Mouse (Mus musculus): Measurements from ENCODE around the gene H3f3b.
A peak's percentile ranks its signal among the peaks of the same experiment; 100 is the strongest.

Gene H3f3b

DNA sequence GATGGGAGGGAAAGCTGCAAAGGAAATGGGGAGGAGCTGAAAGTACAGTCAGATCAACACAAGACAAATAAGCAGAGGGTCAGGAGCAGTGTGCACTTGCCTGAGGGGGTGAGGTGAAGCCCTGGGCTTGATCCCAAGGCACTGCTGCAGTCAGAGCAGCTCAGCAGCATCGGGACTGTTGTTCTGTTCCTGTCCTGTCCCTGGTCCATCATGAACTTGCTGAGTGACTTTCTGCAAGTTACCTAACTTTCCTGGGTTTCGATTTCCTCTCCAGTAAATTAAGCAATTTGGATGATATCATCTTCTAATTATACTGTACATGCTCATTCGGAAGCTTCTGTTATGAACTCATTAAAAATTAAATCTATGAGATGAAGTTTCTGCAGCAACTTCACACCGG lies at the start of gene H3f3b:
TSS of gene H3f3b (minus strand) at position 207 of the 400 bp plus-strand sequence.
- DNase-seq (ENCODE audit: low read depth): no peak

DNA sequence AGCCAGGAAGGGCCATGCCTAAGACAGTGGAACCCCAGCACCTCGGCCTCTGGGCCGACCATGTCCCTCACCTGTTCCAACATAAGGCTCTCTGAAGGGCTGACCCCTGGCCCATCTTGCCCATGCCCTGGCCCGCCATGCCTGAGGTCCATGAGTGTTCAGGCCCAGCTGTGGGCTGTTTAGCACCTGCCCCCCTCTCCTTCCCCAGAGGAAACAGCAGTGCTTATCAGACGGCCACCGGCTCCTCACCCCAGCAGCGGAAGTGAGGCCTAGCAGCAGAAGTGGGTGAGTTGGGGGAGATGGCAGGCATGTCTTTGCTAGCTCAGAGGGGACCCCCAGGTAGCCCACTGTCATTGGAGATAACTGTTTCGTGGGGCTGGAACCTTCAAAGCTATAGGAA lies 49.1 kb upstream of the H3f3b start:
- no peak for DNase-seq (ENCODE audit: low read depth)

DNA sequence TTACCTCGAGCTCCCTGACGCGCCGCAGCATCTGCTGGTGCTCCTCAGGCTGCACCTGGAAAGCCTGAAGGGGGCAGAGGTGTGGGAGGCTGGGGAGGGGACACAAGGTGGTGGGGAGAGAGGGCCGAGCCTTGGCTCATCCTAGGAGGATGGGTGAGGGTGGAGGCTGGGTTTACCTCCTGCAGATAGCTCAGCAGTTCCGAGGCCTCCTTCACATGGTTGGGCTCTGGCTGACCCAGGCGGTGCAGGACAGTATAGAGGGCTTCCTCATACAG lies 48.4 kb upstream of the H3f3b start:
- DNase-seq (ENCODE audit: low read depth): no peak

DNA sequence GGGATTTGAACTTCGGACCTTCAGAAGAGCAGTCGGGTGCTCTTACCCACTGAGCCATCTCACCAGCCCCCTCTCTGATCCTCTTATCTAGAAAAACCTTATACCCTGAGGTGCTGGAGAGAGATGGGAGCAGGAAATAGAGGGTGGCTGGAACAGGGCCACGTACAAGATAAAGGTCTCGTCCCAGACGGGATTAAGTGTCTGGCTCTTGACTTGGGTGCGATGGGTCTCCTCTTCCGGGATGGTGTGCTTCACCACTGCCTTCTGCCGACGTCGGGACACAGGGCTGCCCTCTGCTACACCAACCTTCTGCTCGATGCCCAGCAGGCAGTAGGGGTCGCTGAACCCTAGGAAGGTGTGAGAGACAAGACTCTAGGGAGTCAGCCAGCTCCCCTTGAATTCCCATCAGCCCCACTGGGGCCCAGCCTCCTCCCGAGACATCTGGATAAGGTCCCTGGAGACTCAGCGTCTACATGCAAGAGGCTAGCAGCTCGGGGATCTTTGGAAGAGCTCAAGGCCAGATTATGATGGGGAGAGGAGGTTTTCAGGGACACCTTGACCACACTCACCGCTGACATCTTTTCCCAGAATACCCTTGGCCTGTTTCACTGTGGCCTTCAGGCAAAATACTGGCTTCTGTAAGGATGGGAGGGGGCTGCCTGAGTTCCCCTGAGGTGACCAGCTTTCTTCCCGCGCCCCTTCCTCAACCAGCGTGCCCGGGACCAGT lies 47.9 kb upstream of the H3f3b start:
- no peak for DNase-seq (ENCODE audit: low read depth)

DNA sequence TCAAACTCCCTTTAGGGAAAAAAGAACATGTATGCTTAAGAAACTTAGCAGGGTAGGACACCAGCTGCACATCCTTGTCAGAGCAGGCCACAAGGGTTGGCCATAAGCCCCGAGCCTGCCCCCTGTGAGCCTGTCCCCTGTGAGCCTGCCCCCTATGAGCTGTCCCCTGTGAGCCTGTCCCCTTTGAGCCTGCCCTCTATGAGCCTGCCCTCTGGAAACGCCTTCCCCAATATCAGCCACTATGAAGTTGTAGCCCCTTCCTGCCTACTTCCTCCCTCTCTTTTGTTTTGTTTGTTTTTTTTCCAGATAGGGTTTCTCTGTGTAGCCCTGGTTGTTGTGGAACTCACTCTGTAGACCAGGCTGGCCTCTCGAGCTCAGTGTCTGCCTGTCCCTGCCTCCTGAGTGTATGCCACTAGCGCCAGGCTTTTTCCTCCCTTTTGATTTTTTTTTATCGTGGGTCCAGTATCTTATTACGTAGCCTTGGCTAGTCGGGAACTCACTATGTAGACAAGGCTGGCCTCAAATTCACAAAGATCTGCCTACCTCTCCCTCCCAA lies 46.8 kb upstream of the H3f3b start:
- no peak for DNase-seq (ENCODE audit: low read depth)

DNA sequence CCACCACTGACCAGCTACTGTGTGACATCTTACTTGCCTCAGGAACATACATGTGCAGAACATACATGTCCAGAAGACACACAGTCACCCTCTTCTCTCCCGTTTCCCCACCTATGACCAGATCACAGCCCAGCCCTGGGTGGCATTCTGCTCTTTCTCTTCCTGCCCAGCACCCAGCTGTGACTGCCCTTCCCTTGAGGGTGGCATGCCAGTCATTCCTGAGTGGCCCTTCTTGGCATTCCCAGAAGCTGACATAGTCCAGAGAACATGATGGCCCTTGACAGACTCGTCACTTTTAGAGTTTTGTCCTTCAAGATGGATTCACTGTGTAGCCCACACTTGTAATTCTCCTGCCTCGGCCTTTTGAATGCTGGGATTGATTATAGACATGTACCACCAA lies 44.8 kb upstream of the H3f3b start:
- no peak for DNase-seq (ENCODE audit: low read depth)

DNA sequence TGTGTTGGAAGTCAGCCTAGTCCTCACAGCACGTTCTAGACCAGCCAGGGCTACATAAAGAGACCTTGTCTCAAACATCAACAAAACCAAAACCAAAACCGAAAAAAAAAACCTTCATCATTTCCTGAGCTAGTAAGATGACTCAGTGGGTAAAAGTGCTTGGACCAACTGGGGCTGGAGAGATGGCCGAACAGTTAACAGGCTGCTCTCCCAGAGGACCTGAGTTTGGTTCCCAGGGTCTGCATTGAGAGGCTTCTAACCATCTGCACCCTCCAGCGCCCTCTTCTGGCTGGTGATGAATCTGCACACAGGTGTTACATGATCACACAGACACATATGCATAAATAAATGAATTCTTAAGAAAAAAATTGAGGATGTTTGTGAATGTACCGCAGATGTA lies 43.7 kb upstream of the H3f3b start:
- DNase-seq (ENCODE audit: low read depth): peak; percentile 94

DNA sequence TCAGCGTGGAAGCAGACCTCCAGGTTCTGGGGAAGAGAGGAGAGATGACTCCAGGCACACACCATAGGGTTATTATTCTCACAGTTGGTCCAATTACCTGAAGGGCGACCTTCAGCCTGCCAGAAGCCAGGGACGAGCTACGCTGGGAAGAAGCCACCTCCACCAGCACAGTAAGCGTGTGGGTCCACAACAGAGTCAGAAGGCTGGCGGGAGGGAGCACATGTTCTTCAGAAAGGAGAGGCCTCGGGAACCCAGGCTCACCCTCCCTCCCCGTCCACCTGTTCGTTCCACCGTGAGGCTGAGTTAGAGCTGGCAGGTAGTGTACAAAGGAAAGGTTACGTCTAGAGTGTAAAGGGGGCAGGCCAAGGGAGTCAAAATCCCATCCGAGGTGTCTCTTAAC lies 37.6 kb upstream of the H3f3b start:
- no peak for DNase-seq (ENCODE audit: low read depth)

DNA sequence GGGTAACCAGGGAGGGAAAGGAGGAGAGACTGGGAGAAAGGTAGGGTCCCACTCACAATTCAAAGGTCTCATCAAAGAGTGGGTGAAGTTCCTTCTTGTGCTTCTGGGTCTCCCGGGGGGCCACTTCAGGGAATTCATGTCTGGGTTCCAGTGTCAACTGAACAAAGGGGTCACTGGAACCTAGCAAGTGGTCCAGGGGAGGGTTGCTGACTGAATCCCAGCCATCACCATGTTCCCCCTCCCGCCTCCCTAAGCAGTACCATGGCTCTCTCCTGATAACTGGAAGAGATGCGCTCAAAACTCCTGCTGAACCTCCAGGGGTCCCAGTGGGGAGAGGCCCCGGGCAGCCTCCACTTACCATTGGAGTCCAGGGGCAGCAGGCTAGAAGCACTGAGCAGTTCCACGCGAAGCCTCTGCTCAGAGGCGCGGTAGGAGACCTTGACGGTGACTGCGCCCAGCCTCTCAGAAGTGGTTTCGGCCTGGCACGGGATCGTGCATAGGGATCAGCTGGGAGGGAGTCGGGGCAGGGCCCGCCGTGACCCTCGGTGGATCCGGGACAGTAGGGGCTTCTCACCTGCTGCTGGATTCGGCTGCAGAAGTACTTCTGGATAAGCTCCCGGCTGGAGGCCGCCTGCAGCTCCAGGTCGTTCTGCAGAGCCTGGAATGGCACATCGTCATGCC lies 36.6 kb upstream of the H3f3b start:
- no peak for DNase-seq (ENCODE audit: low read depth)

DNA sequence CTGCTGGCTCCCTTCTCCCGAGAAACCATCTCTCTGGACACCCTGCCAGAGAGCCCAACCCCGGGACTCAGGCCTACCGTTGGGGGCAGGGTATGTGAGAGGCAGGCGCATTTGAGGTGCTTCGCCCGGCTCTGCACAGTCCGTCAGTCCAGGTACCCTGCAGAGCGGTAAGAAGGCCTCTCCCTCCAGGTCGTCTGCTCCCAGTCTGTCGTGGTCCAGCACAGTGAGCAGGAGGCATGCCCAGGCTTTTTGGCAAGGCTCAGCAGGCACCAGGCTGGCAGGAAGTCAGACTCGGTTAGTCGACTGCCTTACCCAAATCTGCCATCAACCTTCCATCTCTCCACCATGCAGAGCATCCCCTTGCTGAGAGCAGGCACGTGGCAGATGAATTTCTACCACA lies 35.8 kb upstream of the H3f3b start:
- DNase-seq (ENCODE audit: low read depth): no peak

DNA sequence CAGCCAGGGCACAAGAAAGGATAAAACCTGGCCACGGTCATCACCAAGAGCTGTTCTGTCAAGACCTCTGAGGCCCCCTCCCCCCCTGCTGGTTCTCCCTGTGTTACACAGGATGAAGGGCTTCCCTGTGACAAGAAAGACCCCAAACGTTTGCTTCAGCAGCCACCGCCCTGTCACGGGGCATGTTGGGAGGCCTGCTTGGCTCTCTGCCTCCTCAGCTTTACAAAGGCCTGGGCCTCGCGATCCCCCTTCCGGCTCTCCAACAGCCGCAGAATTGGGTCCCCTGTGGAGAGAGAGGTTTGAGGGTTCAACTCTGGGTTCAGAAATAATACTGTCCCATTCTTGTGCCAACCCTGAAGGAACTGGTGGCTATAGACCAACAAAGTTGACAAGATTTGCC lies 34.8 kb upstream of the H3f3b start:
- no peak for DNase-seq (ENCODE audit: low read depth)

DNA sequence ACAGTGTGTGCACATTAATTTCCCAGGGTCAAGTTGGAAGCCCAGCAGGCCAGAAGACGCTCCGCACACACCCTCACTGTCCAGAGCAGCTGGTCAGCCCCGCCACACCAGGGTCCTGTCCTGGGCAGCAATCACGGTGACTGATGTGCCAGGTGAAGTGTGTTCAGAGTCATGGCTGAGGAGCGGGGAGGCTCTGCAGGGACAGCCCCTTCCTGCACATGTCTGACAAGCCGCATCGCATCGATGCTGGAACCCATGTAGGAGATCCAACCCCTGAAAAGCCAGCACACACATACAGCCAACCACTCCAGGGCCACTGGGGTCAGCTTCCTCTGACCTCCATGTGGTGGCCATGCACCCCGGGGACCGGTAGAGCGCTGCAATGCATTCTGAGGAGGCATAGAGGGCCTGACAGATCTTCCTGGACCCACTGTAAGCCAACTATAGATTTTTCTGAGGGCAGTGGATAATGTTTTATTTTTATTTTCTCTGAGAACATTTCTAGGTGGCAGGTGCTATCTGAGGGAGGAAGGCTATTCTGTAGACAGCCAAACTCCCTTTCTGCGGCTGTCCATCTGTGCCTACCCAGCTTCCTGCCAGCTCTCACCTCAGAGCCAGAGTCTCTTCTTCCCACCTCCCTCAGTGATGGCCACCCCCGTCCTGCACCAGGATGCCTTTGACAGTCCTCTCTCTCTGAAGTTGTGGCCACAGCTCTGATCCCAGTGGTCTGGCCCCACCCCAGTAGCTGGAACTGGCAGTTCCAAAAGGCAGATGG lies 34.1 kb upstream of the H3f3b start:
- no peak for DNase-seq (ENCODE audit: low read depth)

DNA sequence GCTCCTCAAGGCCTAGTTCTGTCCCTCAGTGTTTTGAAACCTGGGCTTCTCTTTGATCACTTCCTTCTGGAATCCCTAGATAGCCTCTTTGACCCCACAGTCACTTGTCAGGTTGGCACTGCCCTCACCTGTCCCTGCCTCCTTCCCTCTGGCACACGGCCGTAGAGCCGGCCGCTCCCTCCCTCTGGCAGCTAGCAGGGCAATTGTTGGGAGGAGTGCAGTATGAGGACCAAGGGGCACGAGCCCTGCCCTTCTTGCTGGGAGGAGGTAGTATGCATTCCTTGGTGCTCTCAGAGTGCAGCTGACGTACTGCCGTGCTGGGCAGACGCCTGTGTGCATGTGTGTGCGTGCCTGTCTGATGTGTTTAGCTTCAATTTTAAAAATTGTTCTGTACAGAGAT lies 32.8 kb upstream of the H3f3b start:
- no peak for DNase-seq (ENCODE audit: low read depth)

DNA sequence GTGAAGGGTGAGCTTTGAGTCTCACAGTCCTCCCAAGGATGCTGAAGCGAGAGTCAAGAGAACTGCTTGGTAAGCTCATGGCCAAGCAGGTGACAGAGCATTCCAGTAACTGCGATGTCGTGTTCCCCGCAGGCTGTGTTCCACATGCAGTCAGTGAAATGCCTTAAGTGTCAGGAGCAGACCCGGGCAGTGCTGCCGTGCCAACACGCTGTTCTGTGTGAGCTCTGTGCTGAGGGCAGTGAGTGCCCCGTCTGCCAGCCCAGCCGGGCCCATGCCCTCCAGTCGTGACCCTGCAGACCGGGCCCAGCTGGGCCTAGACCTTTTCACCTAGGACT lies 31.9 kb upstream of the H3f3b start:
- DNase-seq (ENCODE audit: low read depth): no peak

DNA sequence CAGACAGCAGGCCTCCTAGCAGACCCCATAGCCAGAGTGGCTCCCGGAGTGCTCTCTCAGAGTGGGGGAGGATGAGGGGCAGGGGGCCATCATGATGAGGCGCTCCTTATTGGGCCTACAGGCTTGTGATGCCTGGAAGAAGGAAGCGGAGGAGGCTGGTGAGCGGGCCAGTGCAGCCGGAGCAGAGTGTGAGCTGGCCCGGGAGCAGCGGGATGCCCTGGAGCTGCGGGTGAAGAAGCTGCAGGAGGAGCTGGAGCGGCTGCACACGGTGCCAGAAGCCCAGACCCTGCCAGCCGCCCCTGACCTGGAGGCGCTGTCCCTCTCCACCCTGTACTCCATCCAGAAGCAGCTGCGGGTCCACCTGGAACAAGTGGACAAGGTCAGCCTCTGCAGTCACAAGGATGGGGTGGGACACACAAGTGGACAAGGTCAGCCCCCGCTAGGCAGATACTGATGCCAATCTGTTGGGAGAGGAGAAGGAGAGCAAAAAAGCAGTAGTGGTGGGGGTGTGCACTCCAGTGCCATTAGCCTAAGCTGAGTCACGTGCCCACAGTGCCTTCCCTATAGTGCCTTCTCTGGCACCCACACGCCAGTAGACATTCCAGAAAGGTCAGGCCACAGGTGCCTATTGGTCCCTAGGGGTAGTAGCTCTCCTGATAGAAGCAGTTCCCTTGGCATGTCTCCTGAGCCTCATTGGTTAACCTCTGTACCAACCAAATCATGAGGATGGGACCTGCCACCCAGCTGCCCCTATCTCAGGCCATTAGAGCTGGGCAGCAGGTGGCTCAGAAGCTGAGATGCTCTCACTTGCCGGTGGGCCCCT lies 31.3 kb upstream of the H3f3b start:
- DNase-seq (ENCODE audit: low read depth): no peak

DNA sequence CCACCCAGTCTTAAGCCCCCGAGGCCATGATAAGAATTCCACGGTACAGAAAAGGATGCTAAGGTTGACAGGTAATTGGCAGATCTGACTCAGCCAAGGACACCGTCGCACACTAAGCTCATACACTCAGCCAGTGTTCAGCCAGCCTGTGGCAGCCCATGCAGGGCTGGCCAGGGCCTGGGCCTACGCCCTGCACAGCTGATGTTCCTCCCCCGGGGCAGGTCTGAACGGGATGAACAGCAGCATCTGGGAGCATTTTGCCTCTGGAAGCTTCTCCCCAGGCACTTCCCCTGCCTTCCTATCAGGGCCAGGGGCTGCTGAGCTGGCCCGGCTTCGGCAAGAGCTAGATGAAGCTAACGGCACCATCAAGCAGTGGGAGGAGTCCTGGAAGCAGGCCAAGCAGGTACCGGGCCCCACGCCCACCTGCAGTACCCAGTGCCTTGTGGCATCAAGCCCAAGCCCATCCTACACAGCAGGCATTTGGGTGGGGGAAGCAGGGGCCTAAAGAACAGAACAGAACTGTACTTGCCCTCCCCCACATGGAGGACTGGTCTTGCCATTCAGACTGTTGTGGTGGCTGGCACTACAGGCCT lies 30.4 kb upstream of the H3f3b start:
- no peak for DNase-seq (ENCODE audit: low read depth)

DNA sequence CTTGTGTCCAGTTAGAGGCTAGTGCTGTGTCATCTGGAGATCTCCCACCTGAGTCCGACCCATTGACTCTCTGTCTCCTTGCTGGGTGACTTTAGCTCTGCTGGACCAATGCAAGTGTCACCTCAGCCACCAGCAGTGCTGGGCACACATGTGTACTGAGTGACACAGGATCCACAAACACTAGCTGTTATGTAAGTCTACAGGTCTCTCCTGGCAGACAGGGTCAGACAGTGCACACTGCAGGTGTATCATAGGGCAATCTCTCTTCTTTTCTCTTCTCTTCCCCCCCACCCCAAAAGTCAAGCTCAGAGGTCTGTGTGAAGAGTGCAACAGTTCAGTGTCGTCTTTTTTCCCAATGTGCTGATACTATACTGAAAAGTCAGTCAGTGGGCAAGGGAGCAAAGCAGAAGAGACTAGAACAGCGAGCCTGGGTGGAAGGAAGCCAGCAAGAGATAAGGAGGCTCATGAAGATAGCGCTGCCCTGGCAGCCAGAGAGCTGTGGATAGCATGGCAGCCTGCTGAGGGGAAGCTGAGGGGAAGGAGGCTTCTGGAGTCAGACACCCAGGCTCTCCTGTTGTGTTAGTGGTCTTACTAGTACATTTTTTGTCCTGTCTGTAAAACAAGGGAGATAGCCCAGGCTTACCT lies 29.6 kb upstream of the H3f3b start:
- DNase-seq (ENCODE audit: low read depth): no peak

DNA sequence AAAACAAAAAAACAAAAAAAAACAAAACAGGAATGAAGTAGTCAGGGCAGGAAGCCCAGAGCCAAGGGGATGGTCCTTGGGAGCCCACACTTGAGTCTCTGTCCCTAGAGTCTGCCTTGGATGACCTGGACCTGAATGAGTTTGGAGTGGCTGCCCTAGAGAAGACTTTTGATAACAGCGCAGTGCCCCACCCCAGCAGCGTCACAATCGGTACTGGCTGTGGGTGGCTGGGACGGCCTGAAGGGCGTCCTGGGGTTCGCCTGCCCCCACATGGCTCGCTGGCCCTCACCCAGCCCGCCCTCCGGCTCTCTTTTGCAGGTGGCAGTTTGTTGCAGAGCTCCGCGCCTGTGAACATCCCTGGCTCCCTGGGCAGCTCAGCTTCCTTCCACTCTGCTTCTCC lies 28.1 kb upstream of the H3f3b start:
- DNase-seq (ENCODE audit: low read depth): no peak

DNA sequence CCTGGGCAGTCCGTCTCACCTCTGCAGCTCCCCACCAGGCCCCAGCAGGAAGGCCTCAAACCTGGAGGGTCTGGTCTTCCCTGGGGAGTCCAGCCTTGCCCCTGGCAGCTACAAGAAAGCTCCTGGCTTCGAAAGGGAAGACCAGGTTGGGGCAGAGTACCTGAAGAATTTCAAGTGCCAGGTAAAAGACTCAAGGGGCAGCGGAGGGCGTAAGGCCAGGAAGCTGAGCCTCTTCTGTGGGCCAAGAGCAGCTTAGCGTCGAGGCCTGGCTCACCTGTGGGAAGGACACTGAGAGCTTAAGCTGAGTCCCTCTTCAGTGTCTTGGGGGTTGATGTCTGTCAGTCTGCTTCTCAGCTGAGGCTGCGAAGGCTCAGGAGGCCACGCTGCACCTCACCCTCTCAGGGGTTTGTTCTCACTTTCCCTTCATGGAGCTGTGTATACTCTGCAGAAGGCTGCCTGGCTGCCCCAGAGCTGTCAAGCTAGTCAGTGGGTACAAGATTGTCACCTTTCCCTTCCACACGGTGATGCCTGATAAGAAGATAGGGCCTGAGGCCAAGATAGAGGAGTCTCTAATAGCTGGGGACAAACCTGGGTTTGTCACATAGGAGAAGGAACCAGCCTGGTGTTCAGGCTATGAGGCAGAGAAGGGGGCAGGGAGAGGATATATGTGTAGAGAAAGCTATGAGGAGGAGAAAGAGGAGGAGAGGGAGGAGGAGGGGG lies 25.9 kb upstream of the H3f3b start:
- no peak for DNase-seq (ENCODE audit: low read depth)

DNA sequence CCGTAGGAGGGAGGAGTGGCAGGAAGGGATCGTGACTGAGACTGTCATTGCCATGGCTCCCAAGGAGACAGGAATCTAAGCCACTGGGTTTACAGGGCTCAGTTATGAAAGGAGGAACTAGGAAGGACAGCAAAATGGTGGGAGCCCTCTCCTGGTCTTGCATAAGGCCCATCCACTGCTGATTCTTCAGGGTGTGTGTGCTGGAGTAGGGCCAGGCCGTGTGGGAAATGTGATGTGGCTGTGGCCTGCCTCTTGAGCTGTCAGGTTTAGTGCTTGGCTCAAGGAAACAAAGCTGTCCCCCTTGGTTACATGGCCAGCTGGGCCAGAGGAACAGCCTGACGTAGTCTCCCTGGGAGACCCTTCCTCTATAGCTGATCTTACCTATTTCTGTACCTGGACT lies 22.4 kb upstream of the H3f3b start:
- DNase-seq (ENCODE audit: low read depth): no peak

DNA sequence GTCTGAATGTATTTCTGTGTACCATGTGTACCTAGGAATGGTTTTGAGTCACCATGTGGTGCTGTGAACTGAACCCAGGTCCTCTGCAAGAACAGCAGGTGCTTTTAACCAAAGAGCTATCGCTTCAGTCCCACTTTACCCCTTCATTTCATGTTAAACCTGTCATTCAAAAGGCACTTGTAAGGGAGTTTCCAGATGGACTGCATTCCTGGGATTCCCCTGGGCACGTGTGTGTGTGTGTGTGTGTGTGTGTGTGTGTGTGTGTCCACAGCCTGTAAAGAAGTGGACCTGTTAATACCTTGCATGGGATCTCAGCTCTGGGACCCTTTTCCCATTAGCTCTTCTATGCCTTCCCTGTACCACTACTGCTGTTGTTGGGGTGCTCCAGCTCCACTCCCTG lies 21.8 kb upstream of the H3f3b start:
- no peak for DNase-seq (ENCODE audit: low read depth)

Data from fibroblast of lung, adult 2 months (primary cell).